Mouse (Mus musculus) spleen, adult 2 months (tissue): Measurements from ENCODE around the gene Kat7.

Experiments used
- CTCF ChIP-seq: fragments of 200-500 bp; IDR thresholded peaks from 2 replicates; pipeline ENCODE4 v1.5.1; 2011; ENCODE audit warnings: mild to moderate bottlenecking, inconsistent platforms; ENCODE audit not compliant: insufficient read depth, insufficient read length, insufficient replicate concordance; ENCODE audit errors: extremely low read depth
- POLR2A ChIP-seq: fragments of 200-500 bp; IDR thresholded peaks from 2 replicates; pipeline ENCODE4 v1.6.1; 2011; ENCODE audit warnings: low read depth, low read length, inconsistent platforms

DNA sequence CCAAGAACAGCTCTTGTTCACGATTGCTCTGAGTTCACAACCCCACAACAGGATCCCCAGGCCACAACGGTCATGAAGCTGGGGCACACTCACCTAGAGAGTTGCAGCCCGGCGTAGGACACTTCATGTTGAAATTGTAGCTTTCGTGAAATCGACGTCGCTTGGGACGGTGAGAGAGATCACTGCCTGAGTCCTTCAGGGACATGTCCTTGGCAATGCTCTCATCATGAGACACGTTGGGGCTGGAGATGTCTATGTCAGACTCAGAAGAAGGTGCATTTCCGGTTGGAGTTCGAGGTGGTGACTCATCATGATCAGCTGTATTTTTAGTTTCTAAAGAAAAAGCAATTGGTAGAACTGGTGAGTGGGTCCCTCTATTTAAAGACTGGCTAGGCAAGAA lies 10.2 kb downstream of the Kat7 start:
- no peak for TF ChIP-seq POLR2A
- TF ChIP-seq CTCF = no peak
